Mouse (Mus musculus): ENCODE measurements around the gene Bpifb1. TPM values are rescaled to one million over a fixed set of nuclear protein-coding genes. Genes with fewer than 3 reads are reported as not detected.

Gene Bpifb1
- not detected for total RNA-seq (2023)

DNA sequence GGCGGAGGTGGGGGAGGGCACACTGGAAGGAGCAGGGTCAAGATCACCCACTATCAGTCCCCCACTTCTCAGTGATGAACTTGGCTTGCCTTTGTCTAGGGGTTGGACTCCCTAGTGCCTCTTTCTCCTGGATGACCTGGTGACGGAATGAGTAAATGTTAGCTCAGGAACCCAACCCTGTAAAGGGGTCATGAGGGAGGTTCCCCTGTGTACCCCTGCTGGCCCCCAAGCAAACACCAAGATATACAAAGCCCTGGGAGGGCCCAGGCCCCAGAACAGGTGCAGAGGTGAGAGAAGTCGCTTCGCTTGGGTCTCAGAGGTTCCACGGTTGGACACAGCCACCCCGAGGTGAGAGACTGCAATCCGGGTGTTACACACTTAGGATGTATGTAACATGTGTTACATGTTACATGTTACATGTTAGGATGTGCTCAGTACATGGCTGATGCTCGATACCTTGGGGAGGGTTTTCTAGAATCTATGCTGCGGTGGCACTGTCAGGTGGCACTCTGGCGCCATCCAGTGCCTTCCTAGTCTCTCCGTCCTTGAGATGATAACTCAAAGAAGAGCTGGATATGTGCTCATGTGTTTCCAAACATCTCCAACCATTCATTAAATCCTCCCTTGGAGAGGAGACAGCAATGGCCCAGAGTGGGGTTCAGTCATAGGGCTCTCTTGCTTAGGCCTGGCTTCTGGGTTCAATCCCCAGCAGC, at the start of gene Bpifb1:
Bpifb1 (plus strand) TSS at position 273 of the 713 bp plus-strand sequence.

GRCm38 (mm10) chr2:154142580-154142979, 48.0 kb upstream of the Bpifb1 start, which contains the start of gene Bpifa1:
TSS of gene Bpifa1 (plus strand) at chr2:154142880.

GRCm38 (mm10) chr2:154162307-154162706, 28.3 kb upstream of the Bpifb1 start, which contains the start of gene Bpifa5:
TSS of gene Bpifa5 (plus strand) at chr2:154162607.

GRCm38 (mm10) chr2:154223265-154223916, 32.8 kb downstream of the Bpifb1 start, which contains the start of gene Bpifb5:
TSS of gene Bpifb5 (plus strand) at chr2:154223742.

GRCm38 (mm10) chr2:154257554-154257953, 66.9 kb downstream of the Bpifb1 start, which contains the start of gene Bpifb9a:
TSS of gene Bpifb9a (plus strand) at chr2:154257854.

Other genes with a start within 250 kb of the Bpifb1 start
- gene Bpifa6, start 215.9 kb upstream of the Bpifb1 start, total RNA-seq (2023), result not detected
- not detected for gene Bpifa2, start 182.6 kb upstream of the Bpifb1 start, total RNA-seq (2023)
- not detected for gene Bpifa3, start 60.5 kb upstream of the Bpifb1 start, total RNA-seq (2023)
- gene Bpifa1, start 47.9 kb upstream of the Bpifb1 start, total RNA-seq (2023), result not detected
- not detected for gene Bpifa5, start 28.2 kb upstream of the Bpifb1 start, total RNA-seq (2023)
- gene Bpifb5, start 32.9 kb downstream of the Bpifb1 start, total RNA-seq (2023), result not detected
- not detected for gene Bpifb9a, start 67.0 kb downstream of the Bpifb1 start, total RNA-seq (2023)
- gene Bpifb9b, start 116.4 kb downstream of the Bpifb1 start, total RNA-seq (2023), result not detected
- gene Cdk5rap1, start 182.2 kb downstream of the Bpifb1 start, total RNA-seq (2023), result 10 to 100 TPM; 14.2 to 15.9 TPM
- under 1 TPM; 0.26 to 0.36 TPM for gene Snta1, start 217.3 kb downstream of the Bpifb1 start, total RNA-seq (2023)
- gene Cbfa2t2, start 245.7 kb downstream of the Bpifb1 start, total RNA-seq (2023), result 10 to 100 TPM; 39.6 to 41.9 TPM